ENCODE assay signal across 10 mouse cellular contexts in genomic region chr17:63025238-63025637, GRCm38 (mm10).
DNase-seq lines count a peak whose midpoint lies in the region; ATAC-seq lines count a peak whose summit lies in the region.
"Had no signal": no experiment of that assay in that cellular context is flagged by ENCODE, and none has a peak within 500 bp of the region (broad histone marks: within the 10 kb centered on the region; RNA-seq: fewer than 3 reads in every experiment).

No protein-coding gene starts in this region.

- ATAC-seq in hindbrain, embryonic 15.5 days (ENCODE audit: low FRiP score, low read depth) = no peak
- ATAC-seq in hindbrain, embryonic 11.5 days (ENCODE audit: low FRiP score) = no peak
- ATAC-seq in megakaryocyte progenitor cell, adult 5-6 weeks (replicated peaks; ENCODE audit: poor library complexity) = no peak

- H3K4me1 ChIP-seq in hindbrain, embryonic 15.5 days (replicated peaks) = peaks cover 3% of the 10 kb centered on the region; the same call in 1 of the 2 replicates
- H3K4me1 ChIP-seq in hindbrain, embryonic 11.5 days (replicated peaks; ENCODE audit: control insufficient read depth, insufficient read depth, low read length) = no peaks in the 10 kb centered on the region
- peaks cover 22% of the 10 kb centered on the region for H3K4me1 ChIP-seq in forebrain, embryonic 10.5 days

- no peaks in the 10 kb centered on the region for H3K27me3 ChIP-seq in hindbrain, embryonic 15.5 days
- no peaks in the 10 kb centered on the region for H3K27me3 ChIP-seq in hindbrain, embryonic 11.5 days (ENCODE audit: control insufficient read depth, insufficient read depth, low read length)
- no peaks in the 10 kb centered on the region for H3K27me3 ChIP-seq in forebrain, embryonic 10.5 days (ENCODE audit: poor library complexity, severe bottlenecking)

- H3K9me3 ChIP-seq in hindbrain, embryonic 15.5 days = no peaks in the 10 kb centered on the region
- no peaks in the 10 kb centered on the region for H3K9me3 ChIP-seq in hindbrain, embryonic 11.5 days (ENCODE audit: control insufficient read depth, low read length)
- H3K9me3 ChIP-seq in forebrain, embryonic 10.5 days = no peaks in the 10 kb centered on the region

- H3K36me3 ChIP-seq in hindbrain, embryonic 15.5 days = no peaks in the 10 kb centered on the region
- H3K36me3 ChIP-seq in hindbrain, embryonic 11.5 days (ENCODE audit: control insufficient read depth, insufficient read depth, low read length) = no peaks in the 10 kb centered on the region
- H3K36me3 ChIP-seq in forebrain, embryonic 10.5 days (replicated peaks) = no peaks in the 10 kb centered on the region

- H3K27ac ChIP-seq in hindbrain, embryonic 15.5 days (replicated peaks) = no peak overlapping the region
- no peak overlapping the region for H3K27ac ChIP-seq in hindbrain, embryonic 11.5 days (ENCODE audit: low read depth, low read length)
- peak overlapping the region; percentile 5; the same call in 1 of the 2 replicates for H3K27ac ChIP-seq in forebrain, embryonic 10.5 days
- H3K27ac ChIP-seq: macrophage had no signal

- H3K9ac ChIP-seq in hindbrain, embryonic 15.5 days = no peak overlapping the region
- H3K9ac ChIP-seq in hindbrain, embryonic 11.5 days (ENCODE audit: low read depth, low read length) = no peak overlapping the region

- no peak overlapping the region for H3K4me3 ChIP-seq in hindbrain, embryonic 15.5 days
- no peak overlapping the region for H3K4me3 ChIP-seq in hindbrain, embryonic 11.5 days (ENCODE audit: low read depth, low read length)
- H3K4me3 ChIP-seq in forebrain, embryonic 10.5 days = no peak overlapping the region

- H3K4me2 ChIP-seq in hindbrain, embryonic 15.5 days = peak overlapping the region; percentile 26; the same call in 1 of the 2 replicates
- H3K4me2 ChIP-seq in hindbrain, embryonic 11.5 days (replicated peaks; ENCODE audit: low read depth, low read length) = no peak overlapping the region

- no peak for DNase-seq in hindbrain, embryonic 11.5 days (ENCODE audit: low spot score)
- no peak for DNase-seq in forebrain, embryonic 10.5 days (ENCODE audit: extremely low spot score, low spot score)
- peak; percentile 55 to 57 for DNase-seq in left cerebral cortex, postnatal 14 days (ENCODE audit: low spot score in 2 of 2)
- DNase-seq in retina, postnatal 1 day = peak; percentile 39
- no peak for DNase-seq in natural killer cell, adult 2 months (ENCODE audit: low spot score in 2 of 2)
- DNase-seq in thymus, postnatal 25 days = no peak
- DNase-seq: kidney, postnatal 14 days had no signal

- WGBS in hindbrain, embryonic 15.5 days = 40% methylated on average over 15 of the region's 15 CpGs
- 57% methylated on average over 15 of the region's 15 CpGs for WGBS in hindbrain, embryonic 11.5 days
- WGBS in forebrain, embryonic 10.5 days = 65% methylated on average over 15 of the region's 15 CpGs

- intact Hi-C loops in left cerebral cortex, postnatal 14 days (cut with DNase I) = loop anchor here (10.0 kb wide), 1 partner anchor 240 kb away; no protein-coding TSS in a partner anchor

Comparison
In these comparisons a context has a peak if more than half of its experiments do, and no peak if none do; other contexts are left out.
1. DNase-seq: peak in left cerebral cortex, postnatal 14 days (2 of 2) and retina, postnatal 1 day (single experiment); none in hindbrain, embryonic 11.5 days (single experiment), forebrain, embryonic 10.5 days (single experiment), natural killer cell, adult 2 months (0 of 2) and thymus, postnatal 25 days (single experiment).